Mouse (Mus musculus): ENCODE measurements at regions not wholly inside any gene's neighbourhood (a gene's known extent, or its start where the extent isn't known, plus 50 kb on each side); places are given as distances from the start of the nearest gene placed in this dataset.

DNA sequence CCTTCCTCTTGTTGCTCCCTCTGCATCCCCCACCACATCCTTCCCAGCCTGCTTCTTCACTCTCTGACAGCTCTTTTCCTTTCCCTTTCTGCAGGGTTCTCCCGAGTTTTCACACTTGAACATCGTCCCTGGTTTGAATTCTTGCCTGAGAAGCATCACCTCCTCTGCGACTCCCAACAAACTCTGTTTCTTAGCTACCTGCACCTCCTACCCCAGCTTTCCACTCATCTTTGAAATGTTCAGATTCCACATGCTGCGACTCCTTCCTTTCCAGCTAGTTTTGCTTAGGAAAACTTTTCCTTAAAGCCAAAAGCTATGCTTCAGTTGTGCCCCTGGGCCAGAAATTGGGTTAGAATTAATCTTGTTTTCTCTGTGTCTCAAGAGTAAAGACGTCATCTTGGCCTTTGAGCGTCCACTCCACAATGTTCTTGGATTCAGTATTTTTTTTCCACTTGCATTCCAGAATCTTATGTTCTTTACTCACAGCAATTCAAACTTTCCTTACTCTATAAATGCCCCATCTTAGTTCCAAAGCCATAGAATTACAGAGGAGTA, 317.3 kb upstream of the Hnrnpa3 start:
- Histone ChIP-seq H3K9me3 (no peaks in the 10 kb centered on the region), H3K27ac (replicated peaks) (no peak overlapping the region), H3K4me3 (no peak overlapping the region), H3K27me3 (replicated peaks; ENCODE audit: low read depth, poor library complexity, severe bottlenecking) (no peaks in the 10 kb centered on the region), H3K4me1 (no peaks in the 10 kb centered on the region), H3K36me3 (replicated peaks) (no peaks in the 10 kb centered on the region)
- 73% methylated on average over 6 of the region's 6 CpGs for WGBS
- no peak for DNase-seq (ENCODE audit: low spot score)

DNA sequence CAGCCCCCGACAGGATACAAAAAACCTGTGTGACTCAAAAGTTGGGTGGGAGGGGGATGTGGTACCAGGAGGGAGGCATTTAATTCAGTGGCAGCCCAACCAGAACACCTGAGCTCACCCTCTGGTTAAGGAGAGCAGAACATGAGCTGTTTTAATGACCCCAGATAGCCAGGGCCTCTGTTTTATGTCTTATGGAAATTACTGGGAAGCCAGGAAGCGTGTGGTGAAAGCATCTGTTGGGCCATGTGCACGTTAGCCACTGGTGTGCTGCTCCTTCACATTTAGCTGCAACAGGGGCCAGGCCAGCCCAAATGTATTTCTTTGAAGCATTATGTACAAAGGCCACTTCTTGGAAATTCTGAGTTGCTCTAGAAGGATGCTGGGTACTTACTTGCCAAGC, 308.2 kb upstream of the Hnrnpa3 start:
- H3K27me3 ChIP-seq (replicated peaks; ENCODE audit: low read depth, poor library complexity, severe bottlenecking) = no peaks in the 10 kb centered on the region
- H3K27ac ChIP-seq (replicated peaks) = no peak overlapping the region
- H3K36me3 ChIP-seq (replicated peaks) = no peaks in the 10 kb centered on the region
- H3K4me1 ChIP-seq = peaks cover 14% of the 10 kb centered on the region
- no peak overlapping the region for H3K4me3 ChIP-seq
- no peak for DNase-seq (ENCODE audit: low spot score)
- no peaks in the 10 kb centered on the region for H3K9me3 ChIP-seq
- 76% methylated on average over 3 of the region's 3 CpGs for WGBS

DNA sequence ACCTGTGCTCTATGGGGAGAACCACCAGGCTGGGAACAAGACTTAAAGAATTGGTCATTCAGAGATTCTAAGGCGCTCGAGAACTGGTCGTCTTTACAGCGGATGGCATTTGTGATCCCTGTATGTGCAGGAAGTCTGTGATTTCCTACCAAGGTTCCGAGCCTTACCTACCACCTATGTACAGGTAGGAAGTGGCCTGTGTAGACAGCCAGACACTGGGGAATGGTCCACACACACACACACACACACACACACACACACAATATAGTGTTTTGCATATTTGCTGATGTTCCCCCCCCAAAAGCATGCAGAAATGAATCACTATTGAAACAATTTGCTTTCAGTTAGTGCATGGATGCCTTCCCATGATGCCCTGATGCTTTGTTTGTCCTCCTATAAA, 307.1 kb upstream of the Hnrnpa3 start:
- H3K27ac ChIP-seq (replicated peaks) = no peak overlapping the region
- no peaks in the 10 kb centered on the region for H3K27me3 ChIP-seq (replicated peaks; ENCODE audit: low read depth, poor library complexity, severe bottlenecking)
- no peaks in the 10 kb centered on the region for H3K36me3 ChIP-seq (replicated peaks)
- DNase-seq (ENCODE audit: low spot score) = no peak
- H3K9me3 ChIP-seq = no peaks in the 10 kb centered on the region
- H3K4me3 ChIP-seq = no peak overlapping the region
- 96% methylated on average over 5 of the region's 5 CpGs for WGBS
- peaks cover 18% of the 10 kb centered on the region for H3K4me1 ChIP-seq

DNA sequence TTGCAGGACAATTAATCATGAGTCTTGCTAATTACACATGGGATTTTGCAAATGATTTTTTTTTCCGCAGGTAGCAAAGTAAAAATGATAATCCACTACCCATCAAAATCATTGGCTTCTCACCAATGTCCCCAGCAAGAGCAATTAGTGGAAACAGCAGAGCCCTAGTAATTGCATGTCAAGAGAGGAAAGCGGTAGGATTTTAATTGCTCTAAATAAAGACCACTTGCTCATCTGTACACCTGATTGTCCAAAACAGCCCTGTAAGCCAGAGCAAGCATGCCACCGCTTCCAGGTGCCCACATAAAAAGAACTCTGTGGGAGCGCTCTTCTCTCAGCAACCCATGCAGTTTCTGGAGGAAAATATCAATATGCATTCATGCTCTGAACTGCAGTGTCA, 306.5 kb upstream of the Hnrnpa3 start:
- no peaks in the 10 kb centered on the region for H3K9me3 ChIP-seq
- H3K4me3 ChIP-seq = no peak overlapping the region
- 84% methylated on average over 4 of the region's 4 CpGs for WGBS
- no peak for DNase-seq (ENCODE audit: low spot score)
- no peaks in the 10 kb centered on the region for H3K36me3 ChIP-seq (replicated peaks)
- no peaks in the 10 kb centered on the region for H3K27me3 ChIP-seq (replicated peaks; ENCODE audit: low read depth, poor library complexity, severe bottlenecking)
- peaks cover 18% of the 10 kb centered on the region for H3K4me1 ChIP-seq
- no peak overlapping the region for H3K27ac ChIP-seq (replicated peaks)

DNA sequence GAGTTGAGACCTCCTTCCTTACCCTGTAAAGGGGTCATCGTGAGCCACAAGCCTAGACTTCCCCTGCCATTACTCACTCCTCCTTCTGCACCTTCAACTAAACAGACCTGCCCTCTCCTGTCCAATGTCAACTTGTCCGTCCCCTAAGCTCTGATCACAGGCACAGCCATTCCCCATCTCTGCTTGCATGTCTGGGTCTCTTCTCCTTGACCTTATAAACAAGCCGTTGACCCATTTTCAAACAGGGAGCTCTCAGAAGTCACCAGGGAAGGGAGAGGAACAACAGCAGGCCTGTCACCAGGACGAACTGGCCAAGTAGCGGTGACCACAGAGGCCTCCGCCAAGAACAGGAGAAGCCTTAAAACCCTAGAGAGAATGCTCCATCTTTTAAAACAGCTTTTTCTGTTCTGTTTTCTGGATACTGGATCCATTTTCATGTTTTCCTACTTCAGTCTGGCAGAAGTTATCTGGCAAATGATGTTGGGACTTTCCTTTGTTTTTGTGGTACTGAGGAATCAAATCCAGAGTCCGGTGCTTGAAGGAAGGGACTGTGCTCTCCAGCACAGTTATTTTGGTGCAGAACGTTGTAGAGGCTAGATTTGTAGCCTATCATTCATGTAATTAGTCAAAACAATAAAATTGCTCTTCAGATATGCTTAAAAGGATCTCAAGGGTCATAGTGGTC, 302.2 kb upstream of the Hnrnpa3 start:
- peaks cover 14% of the 10 kb centered on the region for H3K4me1 ChIP-seq
- no peaks in the 10 kb centered on the region for H3K27me3 ChIP-seq (replicated peaks; ENCODE audit: low read depth, poor library complexity, severe bottlenecking)
- no peaks in the 10 kb centered on the region for H3K36me3 ChIP-seq (replicated peaks)
- H3K27ac ChIP-seq (replicated peaks) = no peak overlapping the region
- 66% methylated on average over 8 of the region's 8 CpGs for WGBS
- no peaks in the 10 kb centered on the region for H3K9me3 ChIP-seq
- no peak for DNase-seq (ENCODE audit: low spot score)
- no peak overlapping the region for H3K4me3 ChIP-seq

DNA sequence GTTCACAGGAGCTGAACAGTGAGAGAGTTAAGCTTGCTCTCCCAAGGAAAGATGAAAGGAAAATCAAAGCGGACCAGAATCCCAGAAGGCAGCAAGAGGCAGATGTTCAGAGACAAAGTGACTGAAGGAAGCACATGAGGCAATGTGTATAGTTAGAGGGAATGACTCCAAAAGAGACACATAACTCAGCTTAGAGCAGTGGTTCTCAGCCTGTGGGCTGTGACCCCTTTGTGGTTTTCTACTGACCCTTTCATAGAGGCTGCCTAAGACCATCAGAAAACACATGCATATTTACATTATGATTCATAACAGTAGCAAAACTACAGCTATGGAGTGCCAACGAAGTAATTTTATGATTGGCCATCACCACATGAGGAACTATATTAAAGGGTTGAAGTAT, 301.5 kb upstream of the Hnrnpa3 start:
- H3K4me1 ChIP-seq = peaks cover 14% of the 10 kb centered on the region
- 78% methylated on average over 2 of the region's 2 CpGs for WGBS
- no peaks in the 10 kb centered on the region for H3K9me3 ChIP-seq
- no peak overlapping the region for H3K27ac ChIP-seq (replicated peaks)
- no peaks in the 10 kb centered on the region for H3K27me3 ChIP-seq (replicated peaks; ENCODE audit: low read depth, poor library complexity, severe bottlenecking)
- no peak overlapping the region for H3K4me3 ChIP-seq
- no peak for DNase-seq (ENCODE audit: low spot score)
- no peaks in the 10 kb centered on the region for H3K36me3 ChIP-seq (replicated peaks)

DNA sequence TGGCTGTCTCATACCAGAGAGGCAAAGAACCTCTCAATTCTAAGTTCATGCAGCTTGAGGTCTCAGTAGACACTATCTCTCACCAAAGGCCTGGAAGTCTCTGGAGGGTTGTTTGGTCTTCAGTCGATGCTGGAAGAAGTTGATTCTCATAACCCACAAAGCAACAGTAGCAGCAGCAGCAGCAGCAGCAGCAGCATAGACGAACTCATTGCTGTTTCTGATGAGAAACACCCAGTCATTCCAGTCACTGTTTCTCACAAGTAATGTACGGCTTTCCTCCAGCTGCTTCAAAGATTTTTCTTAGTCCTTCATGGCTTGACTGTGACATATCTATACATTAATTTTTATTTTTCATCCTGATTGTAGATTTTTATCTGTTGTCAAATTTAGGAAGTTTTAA, 298.1 kb upstream of the Hnrnpa3 start:
- 85% methylated on average over 3 of the region's 3 CpGs for WGBS
- Histone ChIP-seq H3K27me3 (replicated peaks; ENCODE audit: low read depth, poor library complexity, severe bottlenecking) (no peaks in the 10 kb centered on the region), H3K36me3 (replicated peaks) (no peaks in the 10 kb centered on the region), H3K4me3 (no peak overlapping the region), H3K27ac (replicated peaks) (no peak overlapping the region), H3K4me1 (0 out of 2 replicates have a peak, but pooled peaks cover 4% of the 10 kb centered on the region), H3K9me3 (no peaks in the 10 kb centered on the region)
- no peak for DNase-seq (ENCODE audit: low spot score)

DNA sequence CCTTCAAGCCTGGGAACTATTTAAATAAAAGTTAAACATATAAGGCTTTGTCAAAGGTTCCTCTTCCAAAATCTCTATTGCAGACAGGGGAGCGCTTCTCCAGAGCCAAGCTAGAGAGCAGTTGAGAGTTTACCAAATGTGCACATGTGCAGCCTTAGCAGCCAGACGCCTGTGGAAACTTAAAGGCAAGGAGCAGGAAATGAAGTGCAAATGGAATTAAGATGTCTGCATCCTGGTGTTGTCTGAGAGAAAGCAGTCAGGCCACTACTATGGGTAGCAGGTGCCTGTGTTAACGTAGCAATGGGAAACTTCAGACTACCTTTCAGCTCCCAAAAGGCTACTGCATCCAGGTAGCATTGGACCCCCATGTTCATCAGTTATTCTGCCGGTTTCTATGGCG, 282.4 kb upstream of the Hnrnpa3 start:
- Histone ChIP-seq H3K9me3 (no peaks in the 10 kb centered on the region), H3K36me3 (replicated peaks) (no peaks in the 10 kb centered on the region), H3K27me3 (replicated peaks; ENCODE audit: low read depth, poor library complexity, severe bottlenecking) (no peaks in the 10 kb centered on the region), H3K4me1 (peaks cover 14% of the 10 kb centered on the region), H3K27ac (replicated peaks) (no peak overlapping the region), H3K4me3 (no peak overlapping the region)
- WGBS = 79% methylated on average over 5 of the region's 5 CpGs
- DNase-seq (ENCODE audit: low spot score) = no peak

DNA sequence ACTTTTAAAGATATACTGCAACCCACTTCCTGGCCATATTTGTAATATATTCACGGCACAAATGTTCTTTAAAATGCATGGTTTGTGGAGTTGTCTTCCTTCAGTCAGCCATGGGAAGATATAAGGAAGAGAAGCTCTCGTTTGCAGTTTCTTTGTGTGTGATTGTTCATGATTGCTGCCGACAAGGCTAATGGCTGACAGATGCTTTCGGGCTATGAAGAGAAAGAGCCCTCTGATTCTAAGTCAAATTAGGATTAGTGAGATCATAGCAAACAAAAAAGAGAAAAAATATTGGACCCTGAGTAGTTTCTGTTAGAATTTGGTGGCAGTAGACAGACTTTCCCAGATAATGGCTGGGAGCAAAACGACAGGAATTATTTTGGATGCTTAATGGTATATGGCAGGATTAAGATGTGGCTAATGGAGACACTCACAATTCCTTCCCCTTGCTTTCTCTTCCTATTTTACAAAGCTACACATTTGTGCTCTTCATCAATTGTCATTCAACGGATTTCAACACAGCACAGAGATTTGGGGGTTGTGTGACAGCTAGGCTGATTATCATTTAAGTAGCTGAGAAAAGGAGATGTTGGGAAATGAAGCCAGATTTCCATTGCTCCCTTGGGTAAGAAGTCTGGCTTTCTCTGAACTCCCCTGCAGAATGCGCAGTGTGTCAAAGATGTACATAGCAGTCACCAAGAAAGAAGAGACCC, 273.4 kb upstream of the Hnrnpa3 start:
- peak; percentile 21 for DNase-seq (ENCODE audit: low spot score)
- H3K4me1 ChIP-seq = peaks cover 10% of the 10 kb centered on the region
- H3K27ac ChIP-seq (replicated peaks) = peak overlapping the region; percentile 59; the same call in 1 of the 2 replicates
- H3K27me3 ChIP-seq (replicated peaks; ENCODE audit: low read depth, poor library complexity, severe bottlenecking) = no peaks in the 10 kb centered on the region
- H3K9me3 ChIP-seq = no peaks in the 10 kb centered on the region
- H3K4me3 ChIP-seq = no peak overlapping the region
- 49% methylated on average over 7 of the region's 7 CpGs for WGBS
- H3K36me3 ChIP-seq (replicated peaks) = no peaks in the 10 kb centered on the region

DNA sequence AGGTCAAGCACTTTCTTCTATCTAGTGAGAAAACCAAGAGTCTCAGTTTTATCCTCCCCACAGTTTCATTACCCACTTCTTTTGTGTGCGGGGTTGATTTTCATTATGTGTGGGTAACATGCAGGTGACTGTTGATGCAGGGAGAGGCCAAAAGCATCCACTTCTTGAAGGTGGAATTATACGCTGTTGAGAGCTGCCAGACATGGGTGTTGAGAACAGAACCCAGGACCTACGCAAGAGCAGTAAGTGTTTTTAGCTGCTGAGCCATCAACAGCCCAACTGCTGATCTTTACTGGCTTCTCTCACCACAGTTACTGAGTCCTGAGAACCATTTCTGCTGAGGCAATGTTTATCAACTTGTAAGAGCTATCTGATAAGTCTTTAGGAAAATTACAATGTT, 272.4 kb upstream of the Hnrnpa3 start:
- H3K27ac ChIP-seq (replicated peaks) = no peak overlapping the region
- H3K4me1 ChIP-seq = peaks cover 10% of the 10 kb centered on the region
- H3K36me3 ChIP-seq (replicated peaks) = no peaks in the 10 kb centered on the region
- DNase-seq (ENCODE audit: low spot score) = no peak
- H3K4me3 ChIP-seq = no peak overlapping the region
- no peaks in the 10 kb centered on the region for H3K27me3 ChIP-seq (replicated peaks; ENCODE audit: low read depth, poor library complexity, severe bottlenecking)
- no peaks in the 10 kb centered on the region for H3K9me3 ChIP-seq
- 95% methylated on average over 3 of the region's 3 CpGs for WGBS

DNA sequence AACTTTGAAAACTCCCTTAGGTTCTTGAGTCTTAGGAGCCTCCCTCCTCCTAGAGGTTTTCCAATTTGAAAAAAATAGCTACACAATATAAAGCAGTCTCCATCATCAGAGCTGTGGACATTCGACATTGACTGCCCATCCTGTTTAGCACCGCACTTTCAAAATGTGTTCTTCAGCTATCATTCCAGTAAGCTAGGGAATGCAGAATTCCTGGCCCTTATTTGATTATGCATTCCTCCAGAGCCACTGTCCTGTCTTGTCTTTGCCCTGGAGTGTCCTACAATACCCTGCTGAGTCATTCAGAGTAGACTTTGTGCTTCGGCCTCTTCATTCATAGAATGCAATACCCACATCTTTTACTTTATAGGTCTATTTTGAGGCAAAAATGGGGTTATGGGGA, 267.0 kb upstream of the Hnrnpa3 start:
- H3K27ac ChIP-seq (replicated peaks) = no peak overlapping the region
- no peaks in the 10 kb centered on the region for H3K9me3 ChIP-seq
- no peaks in the 10 kb centered on the region for H3K27me3 ChIP-seq (replicated peaks; ENCODE audit: low read depth, poor library complexity, severe bottlenecking)
- WGBS = 89% methylated on average over 3 of the region's 3 CpGs
- DNase-seq (ENCODE audit: low spot score) = no peak
- H3K4me1 ChIP-seq = peaks cover 10% of the 10 kb centered on the region
- no peak overlapping the region for H3K4me3 ChIP-seq
- H3K36me3 ChIP-seq (replicated peaks) = no peaks in the 10 kb centered on the region

DNA sequence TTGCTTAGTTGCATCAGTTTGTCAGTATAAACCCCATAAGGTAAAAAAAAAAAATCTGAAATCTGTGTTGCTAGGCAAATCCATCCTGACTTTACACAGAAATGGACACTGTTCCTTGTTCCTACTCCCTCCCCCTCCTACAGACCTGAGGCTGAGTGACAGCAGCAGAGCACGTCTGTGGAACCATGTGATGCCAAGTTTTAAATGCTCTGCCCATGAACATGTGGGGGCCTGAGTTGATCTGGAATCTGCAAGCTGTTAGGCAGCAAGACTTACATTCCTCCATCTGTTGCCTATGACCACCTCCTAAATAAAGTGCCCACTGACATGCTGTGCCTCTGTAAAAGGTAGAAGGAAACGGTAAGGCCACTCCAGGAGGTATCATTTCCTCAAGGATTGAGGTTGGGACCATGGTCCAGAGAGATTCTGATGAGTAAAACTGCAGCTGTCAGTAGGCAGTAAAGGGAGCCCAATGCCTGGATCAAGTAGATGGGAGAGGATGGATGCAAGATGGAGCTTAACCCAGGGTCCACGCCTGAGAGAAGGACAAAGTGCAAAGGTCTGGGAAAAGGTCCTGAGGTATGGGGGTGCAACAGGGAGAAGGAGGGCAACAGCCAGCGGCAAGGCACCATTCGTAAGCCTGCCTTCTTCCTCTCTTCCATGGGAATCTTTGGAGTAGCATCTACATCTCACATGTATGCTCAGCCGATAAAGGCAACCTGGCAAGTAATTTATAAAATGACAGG, 264.0 kb upstream of the Hnrnpa3 start:
- Histone ChIP-seq H3K27ac (replicated peaks) (no peak overlapping the region), H3K27me3 (replicated peaks; ENCODE audit: low read depth, poor library complexity, severe bottlenecking) (no peaks in the 10 kb centered on the region), H3K9me3 (no peaks in the 10 kb centered on the region), H3K36me3 (replicated peaks) (no peaks in the 10 kb centered on the region), H3K4me1 (peaks cover 7% of the 10 kb centered on the region), H3K4me3 (no peak overlapping the region)
- WGBS = 76% methylated on average over 6 of the region's 6 CpGs
- no peak for DNase-seq (ENCODE audit: low spot score)
